Mouse (Mus musculus) neural tube, embryonic 10.5 days (tissue): ENCODE measurements around the gene Ptpa.

Experiments
- DNase-seq: peaks from one replicate; pipeline ENCODE4 v3.0.0-alpha.2; 2017; ENCODE audit warnings: low spot score; ENCODE audit errors: extremely low spot score

The Ptpa gene

GRCm38 (mm10) chr2:30463341-30463761, 47.5 kb downstream of the Ptpa start:
- DNase-seq = no peak

GRCm38 (mm10) chr2:30463904-30464330, 48.1 kb downstream of the Ptpa start:
- DNase-seq = no peak

- DNase-seq = no peak
These were observed 48.6 kb downstream of the Ptpa start for GRCm38 (mm10) chr2:30464411-30464810.

DNA sequence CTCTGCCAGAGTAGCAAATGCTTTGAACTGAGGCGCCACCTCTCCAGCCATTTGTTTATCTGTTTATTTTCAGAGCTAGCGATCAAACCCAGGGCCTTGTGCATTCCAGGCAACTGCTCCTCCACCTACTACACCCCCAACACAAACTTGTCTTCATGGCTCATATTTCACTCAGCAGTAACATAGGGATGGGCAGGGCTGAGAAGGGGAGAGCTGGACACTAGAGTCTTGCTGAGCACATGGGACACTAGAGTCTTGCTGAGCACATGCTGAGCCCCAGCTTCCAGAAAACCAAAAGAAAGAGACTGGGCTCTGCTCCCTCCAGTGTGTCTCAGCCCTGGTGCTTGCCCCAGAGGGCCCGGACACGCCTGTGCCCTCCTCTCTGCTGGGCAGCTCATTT, 50.9 kb downstream of the Ptpa start:
- DNase-seq = no peak

DNA sequence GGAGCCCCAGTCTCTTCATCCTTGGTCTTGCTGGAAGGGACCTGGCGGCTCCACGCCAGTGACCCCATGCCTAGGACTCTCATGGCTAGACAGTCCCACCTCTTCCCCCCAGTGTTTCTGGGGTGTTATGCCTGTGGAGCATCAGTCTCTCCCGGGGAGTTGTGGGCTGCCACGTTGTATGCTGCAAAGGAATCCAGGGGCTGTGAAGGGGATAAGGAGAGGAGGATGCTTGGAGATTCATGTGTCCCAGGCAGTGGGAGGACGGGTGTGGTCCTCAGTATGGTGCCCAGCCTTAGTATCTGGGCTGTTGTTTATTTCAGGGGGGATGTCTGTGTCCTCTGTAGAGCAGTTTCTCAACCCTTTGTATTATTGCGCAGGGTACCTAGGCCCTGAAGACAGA, 53.2 kb downstream of the Ptpa start:
- DNase-seq = no peak

DNA sequence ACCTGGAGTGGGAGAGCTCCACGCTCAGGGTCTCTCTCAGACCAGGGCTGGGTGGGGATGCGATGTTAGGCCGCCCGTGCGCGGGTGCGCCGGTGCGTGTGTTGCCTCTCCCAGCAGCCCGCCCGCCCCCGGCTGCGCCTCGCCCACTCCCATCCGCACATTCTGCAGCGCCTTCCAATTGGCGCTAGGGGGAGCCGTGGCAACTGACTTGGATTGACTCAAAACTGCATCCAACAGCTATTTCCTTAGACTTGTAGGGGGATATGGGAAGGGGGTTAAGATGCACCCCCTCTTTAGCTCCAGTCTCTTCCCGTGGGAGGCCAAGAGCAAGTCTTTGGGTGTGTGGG, 53.9 kb downstream of the Ptpa start:
- peak; percentile 92 for DNase-seq

- DNase-seq = peak; percentile 79
These were observed 54.5 kb downstream of the Ptpa start for GRCm38 (mm10) chr2:30470143-30470946.

DNA sequence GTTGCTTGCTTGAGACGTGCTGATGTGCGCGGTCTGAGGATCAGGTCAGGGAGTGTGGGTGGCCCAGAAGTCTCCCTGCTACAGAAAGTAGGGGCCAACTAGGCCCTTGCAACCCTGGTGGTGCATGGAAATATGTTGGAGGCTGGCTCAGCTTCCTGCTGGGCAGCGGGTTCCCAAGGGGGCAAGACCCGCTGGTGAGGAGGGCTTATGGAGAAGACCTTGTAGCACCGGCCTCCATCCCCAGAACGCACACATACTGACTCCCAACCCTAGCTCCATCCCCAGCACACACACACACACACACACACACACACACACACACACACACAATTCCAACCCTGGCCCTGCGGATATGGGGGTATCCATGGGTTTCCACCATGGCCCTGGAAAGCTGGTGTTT, 55.2 kb downstream of the Ptpa start:
- DNase-seq = peak; percentile 54

- peak; percentile 83 for DNase-seq
These were observed 56.2 kb downstream of the Ptpa start for GRCm38 (mm10) chr2:30471795-30472720.

DNA sequence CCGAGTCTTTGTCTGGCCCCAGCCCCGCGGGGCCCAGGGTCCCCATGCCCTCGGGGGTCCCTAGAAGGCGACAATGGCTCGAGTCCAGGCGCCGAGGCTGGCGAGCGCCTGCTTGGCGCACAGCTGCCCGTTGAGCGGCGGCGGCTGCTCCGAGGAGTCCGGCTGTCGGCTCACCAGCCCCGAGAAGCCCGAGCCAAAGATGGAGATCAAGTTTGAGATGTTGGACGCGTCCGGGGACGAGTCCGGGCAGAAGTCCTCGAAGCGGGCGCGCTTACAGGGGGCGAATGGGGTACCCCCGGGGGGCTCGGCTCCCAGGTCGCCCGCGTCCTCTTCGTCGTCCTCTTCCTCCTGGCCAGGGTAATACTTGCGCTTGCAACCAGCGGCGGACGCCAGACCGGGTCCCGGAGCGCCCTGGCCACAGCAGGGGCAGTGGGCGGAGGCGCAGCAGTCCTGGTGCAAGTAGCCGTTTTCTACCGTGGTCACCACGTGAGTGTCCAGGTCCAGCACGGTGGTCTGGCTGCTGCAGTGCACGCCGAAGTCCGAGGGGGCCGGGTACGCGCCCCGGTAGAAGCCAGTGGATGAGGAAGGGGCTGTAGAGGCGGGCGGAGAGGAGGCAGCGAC, 57.0 kb downstream of the Ptpa start:
- DNase-seq = peak; percentile 76

GRCm38 (mm10) chr2:30473431-30474031, 57.7 kb downstream of the Ptpa start:
- DNase-seq = no peak

DNA sequence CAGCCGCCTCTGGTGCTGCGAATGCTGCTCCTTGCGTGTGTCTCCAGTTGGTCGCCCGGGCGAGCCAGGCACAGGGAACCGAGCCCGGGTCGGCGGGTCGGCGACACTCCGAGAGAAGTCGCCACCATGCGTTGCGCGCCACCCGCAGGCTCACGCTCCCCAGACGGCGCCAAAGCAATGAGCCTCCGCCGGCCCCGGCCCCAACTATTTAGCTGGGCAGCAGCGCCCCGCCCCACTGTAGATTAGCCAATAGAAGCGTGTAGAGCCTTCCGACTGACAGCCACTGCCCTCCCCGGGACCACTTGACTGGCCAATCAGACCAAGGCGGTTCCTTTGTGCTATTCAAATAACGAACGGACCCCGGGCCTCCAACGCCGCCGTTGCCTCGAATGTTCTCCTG, 58.2 kb downstream of the Ptpa start, which contains the start of gene Ier5l:
Gene Ier5l (minus strand): TSS at position 181 of the 400 bp plus-strand sequence.
- peak; percentile 98 for DNase-seq

GRCm38 (mm10) chr2:30474776-30475175, 58.9 kb downstream of the Ptpa start:
- no peak for DNase-seq

- no peak for DNase-seq
These were observed 59.6 kb downstream of the Ptpa start for GRCm38 (mm10) chr2:30475457-30475856.

DNA sequence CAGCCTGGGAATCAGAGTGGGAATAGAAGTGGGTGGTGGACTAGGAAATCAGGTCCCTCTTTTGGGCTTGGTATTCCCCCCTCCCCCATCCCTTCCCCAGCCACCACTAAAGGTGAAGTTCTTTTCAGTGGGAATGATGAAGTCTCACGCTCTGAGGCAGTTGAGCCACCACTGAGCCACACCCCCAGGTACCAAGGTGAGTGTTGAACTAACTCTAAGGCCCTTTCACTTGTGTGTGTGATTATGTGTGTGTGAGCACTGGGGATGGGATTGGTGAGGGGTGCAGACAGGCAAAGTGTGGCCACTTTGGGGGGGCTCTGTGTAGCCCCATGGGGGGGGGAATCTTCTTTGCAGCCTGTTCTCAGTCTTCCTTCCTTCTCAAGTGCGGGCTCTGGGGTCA, 60.4 kb downstream of the Ptpa start:
- no peak for DNase-seq

DNA sequence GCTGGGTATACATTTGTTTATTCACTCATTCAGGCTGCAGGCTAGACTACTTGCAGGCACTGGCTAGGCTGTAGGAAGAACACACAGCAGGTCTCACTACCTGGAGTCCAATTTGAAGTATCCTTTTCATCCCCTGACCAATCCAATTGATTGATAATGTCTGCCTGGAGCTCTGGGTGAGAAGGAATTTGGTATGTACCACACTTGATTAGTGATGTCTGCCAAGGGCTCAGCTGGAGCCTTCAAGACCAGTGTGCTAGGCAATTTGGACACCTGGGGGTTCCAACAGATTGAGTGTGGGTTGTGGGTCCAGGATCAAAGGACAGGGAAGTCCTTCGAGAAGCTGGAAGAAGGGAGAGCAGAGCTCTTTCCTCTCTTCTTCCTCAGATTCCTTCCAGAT, 62.7 kb downstream of the Ptpa start:
- no peak for DNase-seq

DNA sequence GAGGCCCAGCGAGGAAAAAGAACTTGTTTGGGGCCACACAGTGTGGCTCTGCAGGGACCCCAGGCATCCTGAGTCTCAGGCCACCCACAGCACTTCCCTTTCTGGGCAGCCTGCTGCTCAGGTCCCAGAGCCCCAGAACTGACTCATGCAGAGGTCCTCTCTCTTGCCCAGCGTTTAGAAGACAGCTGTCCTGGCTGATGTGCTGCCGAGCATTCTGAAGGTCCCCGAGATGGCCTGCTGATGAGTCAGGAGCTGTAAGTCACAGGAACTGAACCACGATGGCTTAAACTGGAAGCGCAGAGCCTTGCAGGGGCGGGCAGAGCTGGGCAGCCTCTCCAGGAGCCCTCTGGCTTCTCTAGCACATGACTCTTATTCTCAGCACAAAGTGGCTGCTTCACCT, 71.8 kb downstream of the Ptpa start:
- no peak for DNase-seq

DNA sequence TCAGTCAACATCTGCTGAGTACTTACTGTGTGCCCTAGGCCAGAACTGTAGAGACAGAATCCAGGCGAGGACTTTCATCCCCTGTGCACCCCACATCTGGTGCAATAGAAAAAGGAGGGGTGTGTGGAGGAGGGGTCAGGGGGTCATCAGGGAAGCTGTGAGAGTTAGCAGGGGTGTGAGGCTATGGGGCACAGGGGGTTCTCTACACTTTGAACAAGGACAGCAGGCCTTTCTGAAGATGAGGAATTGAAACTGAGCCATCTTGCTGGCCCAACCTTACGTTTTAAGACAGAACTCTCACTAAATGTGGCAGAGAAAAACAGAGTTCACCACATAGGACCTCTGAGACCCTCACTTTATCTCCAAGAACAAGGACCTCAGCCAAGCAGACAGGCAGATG, 74.5 kb downstream of the Ptpa start:
- DNase-seq = no peak

DNA sequence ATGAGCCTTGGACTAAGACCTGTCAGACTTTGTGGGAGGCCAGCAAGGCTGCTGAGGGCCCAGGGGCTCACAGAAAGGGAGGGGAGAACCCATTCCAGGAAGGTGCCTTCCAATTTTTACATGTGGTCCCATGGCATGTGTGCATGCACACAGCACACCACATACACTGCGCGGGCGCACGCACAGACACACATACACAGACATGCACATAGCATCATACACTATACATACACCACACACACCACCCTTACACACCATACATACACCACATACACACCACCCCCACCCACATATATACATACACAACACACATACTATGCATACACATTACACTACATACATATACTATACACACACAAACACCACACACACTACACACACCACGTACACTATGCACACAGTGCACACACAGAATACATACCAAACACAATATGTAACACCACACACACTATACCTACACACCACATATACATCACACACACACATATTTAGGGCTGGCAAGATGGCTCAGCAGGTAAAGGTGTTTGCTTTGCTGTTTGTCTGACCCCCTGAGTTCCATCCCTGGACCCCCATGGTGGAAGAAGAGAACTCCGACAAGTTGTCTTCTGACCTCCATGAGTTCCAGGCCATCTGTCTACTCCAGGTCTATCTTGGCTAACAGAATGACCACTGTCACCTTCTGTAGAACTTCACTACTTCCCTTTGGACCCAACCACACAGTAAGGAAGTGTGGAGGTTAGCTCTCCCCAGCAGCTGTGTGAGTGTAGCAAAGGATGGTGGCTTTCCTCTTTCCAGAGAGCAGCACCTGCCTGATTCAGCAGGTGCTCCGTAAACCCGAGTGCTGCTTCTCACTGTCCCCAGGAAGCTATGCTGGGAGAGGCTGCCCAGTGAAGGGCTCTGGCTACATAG, 79.4 kb downstream of the Ptpa start:
- DNase-seq = no peak
